In the genomic region with DNA sequence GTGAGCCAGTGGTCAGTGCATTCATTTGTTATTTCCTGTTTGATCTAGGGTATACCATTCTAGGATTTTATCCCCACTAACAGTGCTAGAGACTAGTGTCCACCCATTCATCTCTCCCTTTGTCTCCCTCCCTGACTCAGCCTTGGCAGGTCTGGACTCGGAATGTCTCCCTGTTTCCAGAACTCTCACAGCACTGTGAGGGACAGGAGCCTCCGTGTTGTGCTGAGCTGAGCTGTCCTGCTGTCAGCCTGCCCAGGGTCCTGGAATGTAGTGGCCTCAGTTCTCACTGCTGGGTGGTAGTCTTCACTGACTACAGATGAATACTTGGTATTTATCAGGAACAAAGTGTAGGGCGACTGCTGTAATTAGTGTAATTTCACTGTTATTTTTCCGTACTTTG, we compare ENCODE assay signal across 30 mouse cellular contexts.
"Had no signal": no experiment of that assay in that cellular context is flagged by ENCODE, and none has a peak within 500 bp of the region (broad histone marks: within the 10 kb centered on the region; RNA-seq: fewer than 3 reads in every experiment).

No protein-coding gene starts in this region.

- H3K4me1 ChIP-seq: heart, embryonic 12.5 days; heart, embryonic 13.5 days; heart, embryonic 15.5 days; hindbrain, embryonic 10.5 days; hindbrain, embryonic 12.5 days; hindbrain, embryonic 13.5 days; hindbrain, embryonic 15.5 days; intestine, embryonic 15.5 days; kidney, embryonic 15.5 days had no signal

- H3K4me3 ChIP-seq: heart, embryonic 12.5 days; heart, embryonic 13.5 days; heart, embryonic 15.5 days; hindbrain, embryonic 10.5 days; hindbrain, embryonic 12.5 days; hindbrain, embryonic 13.5 days; hindbrain, embryonic 15.5 days; intestine, embryonic 15.5 days; kidney, embryonic 15.5 days; layer of hippocampus, adult 2 months; left cerebral cortex, adult 2 months had no signal

- H3K27ac ChIP-seq: heart, embryonic 13.5 days; heart, embryonic 15.5 days; hindbrain, embryonic 10.5 days; hindbrain, embryonic 12.5 days; hindbrain, embryonic 13.5 days; hindbrain, embryonic 14.5 days; hindbrain, embryonic 15.5 days; hindbrain, postnatal 0 days; intestine, embryonic 15.5 days; kidney, embryonic 15.5 days; kidney, postnatal 0 days; layer of hippocampus, adult 2 months; left cerebral cortex, adult 2 months had no signal

- DNase-seq: heart, postnatal 10 days; heart, postnatal 14 days; heart, postnatal 36 days; heart, postnatal 4 days; kidney, adult 11 months; kidney, adult 18-20 months; kidney, adult 2 months; kidney, adult 8-10 months; kidney, adult 9 months; kidney, postnatal 10 days; kidney, postnatal 14 days; kidney, postnatal 25 days; kidney, postnatal 36 days; kidney, postnatal 4 days; layer of hippocampus, adult 9-11 months; layer of hippocampus, postnatal 36 days had no signal
